Mouse (Mus musculus) brain, adult 2 months (tissue): ENCODE measurements around the gene Sipa1l1.

Experiments used
- DNase-seq: peaks from one replicate; pipeline ENCODE4 v3.0.0; 2011; ENCODE audit warnings: low read depth, low spot score

Sipa1l1 gene

GRCm38 (mm10) chr12:82168820-82169533 is at the start of gene Sipa1l1:
Gene Sipa1l1 (plus strand): TSS chr12:82169320.
- peak; percentile 99 for DNase-seq

DNA sequence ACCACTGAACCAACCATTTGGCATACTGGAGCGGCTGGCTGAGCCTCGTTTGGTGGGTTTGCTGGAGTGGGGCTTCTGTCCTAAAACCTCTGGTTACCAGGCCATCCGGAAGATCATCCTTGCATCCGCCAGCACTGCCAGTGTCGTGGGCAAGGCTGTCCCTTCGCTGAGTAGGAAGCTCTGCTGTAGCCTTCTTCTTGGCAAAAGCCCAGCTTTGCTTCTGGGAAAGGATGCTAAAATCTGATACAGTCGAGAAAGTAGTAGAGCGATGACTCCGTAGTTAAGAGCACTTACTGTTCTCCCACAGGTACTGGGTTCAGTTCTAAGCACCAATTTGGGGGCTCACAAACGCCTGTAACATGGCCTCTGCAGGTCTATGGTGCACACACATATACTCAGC is 47.2 kb upstream of the Sipa1l1 start:
- peak; percentile 76 for DNase-seq

DNA sequence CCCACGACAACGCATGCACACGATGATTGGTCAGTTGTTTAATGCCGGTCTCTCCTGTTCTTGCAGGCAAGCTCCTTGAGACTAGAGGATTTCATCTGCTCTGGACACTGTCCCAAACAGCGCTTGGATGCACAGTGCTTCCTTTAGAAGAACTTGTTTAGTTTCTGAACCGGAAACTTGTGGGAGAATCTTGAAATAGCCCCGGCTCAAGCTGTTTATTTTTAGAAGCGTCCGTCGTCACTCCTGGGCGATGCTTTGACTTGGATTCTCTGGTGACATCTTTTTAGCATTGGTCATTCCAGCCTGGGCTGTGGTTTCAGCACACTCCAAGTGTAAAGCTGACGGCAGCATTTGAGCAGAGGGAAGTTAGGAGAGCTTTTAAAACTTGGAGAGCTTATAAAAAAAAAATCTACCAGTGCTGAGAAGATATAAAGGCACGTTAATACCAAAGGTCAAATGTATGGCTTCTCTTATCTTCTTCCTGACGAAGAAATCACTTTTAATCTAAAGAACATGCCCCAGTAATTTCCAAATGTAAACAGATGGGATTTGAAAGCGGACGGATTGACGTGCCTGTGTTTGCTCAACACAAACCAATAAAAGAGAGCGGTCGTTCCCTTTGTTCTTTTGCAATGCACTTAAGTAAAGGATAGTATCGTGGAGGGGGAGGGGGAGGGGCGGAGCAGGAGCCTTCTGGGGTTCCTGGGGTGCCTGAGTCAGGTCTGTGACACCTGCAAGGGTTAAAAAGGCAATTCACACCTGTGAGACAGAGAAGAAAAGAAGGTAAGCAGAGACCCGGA is 46.5 kb upstream of the Sipa1l1 start:
- peak; percentile 67 for DNase-seq

- no peak for DNase-seq
These were observed 42.3 kb upstream of the Sipa1l1 start for GRCm38 (mm10) chr12:82126796-82127195.

DNA sequence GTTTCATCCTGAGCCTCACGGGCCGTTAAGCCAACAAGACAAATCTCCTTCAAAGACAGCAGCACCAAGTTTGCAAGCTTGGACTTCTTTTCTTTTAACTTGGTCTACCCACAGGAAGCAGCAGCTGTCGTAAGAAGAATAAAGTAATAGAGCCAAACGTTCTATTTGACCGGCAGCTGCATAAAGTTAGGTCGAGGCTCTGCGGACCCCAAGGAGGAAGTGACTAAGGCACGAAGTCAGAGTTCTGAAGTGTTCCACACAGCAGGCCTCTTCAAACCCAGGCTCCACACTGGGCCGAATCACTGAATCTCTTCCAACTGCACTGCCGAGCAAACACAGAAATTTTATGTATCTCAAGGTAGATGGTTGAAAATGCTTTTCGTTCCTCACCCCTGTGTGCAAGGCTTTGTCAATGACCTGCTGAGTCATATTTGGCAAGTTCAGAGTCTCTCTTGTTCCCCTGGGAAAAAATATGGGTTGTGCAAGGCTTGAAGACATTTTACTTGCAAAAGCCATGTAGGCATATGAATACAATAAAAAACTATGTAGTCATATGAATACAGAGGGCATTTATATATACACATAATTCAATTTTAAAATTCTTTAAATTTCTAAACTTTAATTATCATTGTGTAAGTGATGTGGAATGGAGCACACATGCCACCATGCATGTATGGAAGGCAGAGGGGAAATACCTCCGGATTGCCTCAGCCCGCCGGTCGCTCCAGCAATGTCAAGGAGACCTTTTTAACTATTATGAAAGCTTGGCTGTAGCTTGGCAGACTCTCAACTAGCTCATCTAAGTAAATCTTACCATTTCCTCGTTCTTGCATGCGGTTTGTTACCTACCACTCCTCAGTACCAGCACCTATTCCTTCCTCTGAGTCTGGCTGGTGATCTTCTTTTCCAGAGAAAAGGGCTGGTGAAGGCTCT is 29.6 kb upstream of the Sipa1l1 start:
- DNase-seq: no peak

DNA sequence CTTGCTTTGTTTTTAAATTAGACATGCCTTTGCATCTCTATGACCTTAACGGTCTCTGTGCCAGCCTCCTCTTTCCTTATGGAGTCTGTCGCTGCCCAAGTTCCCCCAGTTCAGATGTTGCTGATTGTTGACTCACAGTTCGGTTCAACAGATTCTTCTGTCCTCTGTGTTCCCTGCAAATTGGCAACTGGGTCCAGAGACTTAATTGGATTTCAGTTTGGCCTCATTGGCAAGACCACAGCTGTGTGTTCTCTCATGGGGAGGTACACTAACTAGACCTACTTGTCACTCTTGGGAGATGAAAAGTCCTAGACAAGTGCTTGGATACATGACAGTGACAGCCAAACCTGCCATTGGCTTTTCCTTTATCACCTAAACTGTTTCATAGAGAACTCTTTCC is 25.7 kb upstream of the Sipa1l1 start:
- DNase-seq: no peak

DNA sequence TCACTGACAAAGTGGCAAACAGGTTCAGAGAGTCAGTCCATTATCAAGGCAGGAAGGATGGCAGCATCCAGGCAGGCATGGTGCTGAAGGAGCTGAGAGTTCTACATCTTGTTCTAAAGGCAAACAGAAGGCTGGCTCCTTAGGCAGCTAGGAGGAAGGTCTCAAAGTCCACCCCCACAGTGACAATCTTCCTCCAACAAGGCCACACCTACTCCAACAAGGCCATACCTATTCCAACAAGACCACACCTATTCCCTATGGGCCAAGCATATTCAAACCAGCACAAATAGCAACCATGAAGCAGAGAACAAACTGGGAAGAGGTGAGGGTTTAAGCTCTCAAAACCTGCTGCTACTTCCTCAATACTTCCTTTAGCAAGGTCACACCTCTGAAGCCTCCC is 23.9 kb upstream of the Sipa1l1 start:
- no peak for DNase-seq

GRCm38 (mm10) chr12:82147021-82147693 is 22.0 kb upstream of the Sipa1l1 start:
- DNase-seq: no peak

DNA sequence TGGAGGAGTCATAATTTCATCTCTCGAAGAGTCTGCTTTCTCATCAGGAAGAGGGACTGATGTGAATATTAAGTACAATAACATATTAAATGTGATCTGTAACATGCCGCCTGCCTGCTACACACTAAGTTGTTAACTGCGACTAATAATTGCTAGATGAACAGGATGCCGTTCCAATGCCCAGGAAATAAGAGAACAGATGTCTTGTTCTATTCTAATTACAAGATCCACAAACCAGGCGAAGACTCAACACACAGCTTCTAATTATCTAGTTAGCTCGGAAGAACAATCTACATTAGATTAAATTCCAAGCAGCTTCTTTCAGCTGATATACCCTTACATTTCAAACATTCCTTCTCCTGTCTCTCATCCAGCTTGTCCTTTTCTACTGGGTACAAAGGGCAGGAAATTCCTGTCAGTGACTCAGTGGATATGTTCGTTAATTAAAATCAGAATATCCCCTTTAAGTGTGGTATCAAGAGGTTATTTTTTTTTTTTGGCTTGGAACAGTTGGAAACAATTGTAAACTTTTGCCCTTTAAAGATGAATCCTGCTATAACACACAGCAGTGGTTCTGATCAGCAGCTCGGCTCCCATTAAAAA is 20.7 kb upstream of the Sipa1l1 start:
- DNase-seq: peak; percentile 44

DNA sequence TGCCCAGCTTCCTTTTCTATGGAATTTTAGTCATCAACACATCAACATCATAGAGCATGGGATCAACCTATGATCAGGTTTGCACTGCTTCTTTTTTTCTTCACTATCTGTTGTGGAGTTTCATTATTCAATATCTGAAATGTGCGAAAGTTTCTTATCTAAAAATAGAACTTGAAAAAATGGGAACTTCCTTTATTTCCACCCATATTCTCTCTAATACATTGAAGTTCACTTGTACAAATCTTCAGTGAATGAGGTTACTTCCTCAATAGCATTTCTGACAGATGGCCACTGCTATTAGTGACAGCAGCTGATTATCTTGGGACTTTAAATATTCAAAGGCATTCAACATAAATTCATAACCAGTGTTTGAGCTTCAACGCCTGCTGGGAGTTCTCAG is 18.1 kb upstream of the Sipa1l1 start:
- no peak for DNase-seq

DNA sequence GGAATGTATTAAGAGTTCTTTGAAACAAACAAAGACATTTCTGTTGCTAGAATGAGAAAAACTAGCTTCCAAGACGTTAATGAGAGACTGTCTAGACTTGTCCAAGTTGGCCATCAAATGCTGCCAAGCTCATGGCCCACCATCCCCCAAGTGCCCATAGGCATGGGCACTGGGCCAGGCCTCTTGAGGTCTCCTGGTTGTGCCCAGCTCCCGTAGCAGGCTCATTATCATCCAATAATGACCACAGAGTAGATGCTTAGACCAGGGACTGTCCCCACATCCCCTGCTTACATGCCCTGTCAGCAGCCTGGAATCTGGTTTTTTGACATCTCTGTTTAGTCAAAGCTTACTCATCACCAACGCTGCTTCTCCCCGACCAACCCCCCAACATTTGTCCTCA is 14.6 kb upstream of the Sipa1l1 start:
- DNase-seq: no peak

DNA sequence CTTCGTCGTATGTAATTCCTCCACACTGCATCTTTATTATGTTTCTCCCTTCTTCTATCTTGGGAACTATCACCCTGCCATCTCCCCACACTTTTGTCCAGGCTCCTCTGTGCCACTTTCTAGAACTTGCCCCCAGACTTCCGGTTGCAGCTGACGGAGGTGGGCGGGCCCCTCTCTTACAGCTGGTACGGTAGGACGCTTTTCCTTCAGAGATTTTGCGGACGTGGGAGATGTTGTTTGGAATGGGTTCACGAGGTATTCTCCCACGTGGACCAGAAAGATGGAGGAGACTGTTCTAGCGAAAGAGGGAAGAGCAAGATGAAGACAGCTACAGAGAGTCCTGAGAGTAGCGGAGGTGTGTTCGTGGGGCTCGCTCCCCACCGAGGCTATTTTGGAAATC is 10.6 kb upstream of the Sipa1l1 start:
- peak; percentile 67 for DNase-seq

- no peak for DNase-seq
These were observed 9.7 kb upstream of the Sipa1l1 start for GRCm38 (mm10) chr12:82159372-82159771.

DNA sequence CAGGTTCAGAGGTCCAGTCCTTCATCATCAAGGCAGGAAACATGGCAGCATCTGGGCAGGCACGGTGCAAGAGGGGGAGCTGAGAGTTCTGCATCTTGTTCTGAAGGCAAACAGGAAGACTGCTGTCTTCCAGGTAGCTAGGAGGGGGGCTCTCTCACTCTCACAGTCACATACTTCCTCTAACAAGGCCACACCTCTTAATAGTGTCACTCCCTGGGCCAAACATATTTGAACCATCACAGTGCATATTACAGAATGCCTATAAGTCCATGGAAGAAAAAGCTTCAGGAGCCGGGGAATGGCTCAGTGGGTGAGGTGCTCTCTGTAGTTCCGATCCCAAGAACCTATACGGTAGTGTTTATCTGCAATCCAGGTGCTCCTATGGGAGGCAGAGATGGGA is 3.5 kb upstream of the Sipa1l1 start:
- no peak for DNase-seq

- no peak for DNase-seq
These were observed 3.0 kb upstream of the Sipa1l1 start for GRCm38 (mm10) chr12:82166101-82166571.

GRCm38 (mm10) chr12:82169571-82170431 is 681 bp downstream of the Sipa1l1 start:
- peak; percentile 80 for DNase-seq

DNA sequence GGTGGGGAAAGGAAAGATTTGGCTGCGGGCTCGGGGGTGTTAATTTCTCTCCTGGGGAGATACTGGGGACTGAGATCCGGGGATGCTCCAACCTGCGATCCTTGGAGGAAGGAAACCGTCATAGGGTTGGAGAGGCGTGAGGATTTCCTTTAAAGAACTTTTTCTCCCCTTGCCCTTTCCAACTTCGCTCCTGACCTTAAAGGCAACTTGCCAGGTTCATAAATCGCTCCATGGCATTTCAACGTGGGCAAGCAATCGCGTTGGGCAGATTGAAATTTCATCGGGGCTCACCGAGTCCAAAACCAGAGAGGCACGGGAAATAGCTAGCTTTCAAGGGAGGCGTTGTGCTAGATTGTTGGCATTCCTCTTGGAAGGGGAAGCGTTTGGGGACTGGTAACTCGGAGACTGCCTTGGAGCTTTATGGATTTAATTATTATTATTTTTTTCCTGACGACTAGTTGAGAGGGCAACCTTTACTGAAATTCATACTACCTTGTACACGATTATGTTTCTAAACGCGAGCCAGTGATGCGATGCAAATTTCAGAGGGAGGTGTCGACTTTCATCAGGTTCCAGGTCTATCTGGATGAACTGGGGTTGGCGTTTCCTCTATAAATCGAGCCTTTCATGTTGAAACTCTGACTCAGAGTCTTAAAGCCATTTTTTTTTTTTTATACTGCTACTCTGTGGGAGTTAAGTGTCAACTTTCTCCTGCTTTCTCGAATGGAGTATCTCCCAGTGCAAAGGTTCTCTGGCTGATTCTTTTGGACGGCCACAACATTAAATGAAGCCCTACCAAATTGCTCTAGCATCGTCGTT is 1.6 kb downstream of the Sipa1l1 start:
- DNase-seq: peak; percentile 62

DNA sequence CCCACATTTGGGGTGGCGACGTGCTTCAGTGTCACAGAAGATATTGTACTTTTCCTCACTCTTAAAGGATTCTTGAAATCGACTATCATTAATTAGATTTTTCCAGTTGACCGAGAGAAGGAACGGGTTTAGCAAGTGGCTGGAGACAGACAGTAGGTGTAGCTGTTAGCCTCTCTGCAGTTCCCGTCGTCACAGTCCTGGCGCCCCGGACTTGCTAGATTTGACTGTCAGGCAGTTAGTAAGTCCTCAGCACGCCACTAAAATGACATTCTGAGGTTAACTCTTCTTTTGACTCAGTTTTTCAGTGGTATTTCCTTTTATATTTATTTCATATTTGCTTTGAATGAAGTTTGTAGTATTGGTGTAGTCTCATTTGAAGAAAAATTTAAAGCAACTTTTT is 2.5 kb downstream of the Sipa1l1 start:
- peak; percentile 84 for DNase-seq

GRCm38 (mm10) chr12:82173623-82174022 is 4.5 kb downstream of the Sipa1l1 start:
- DNase-seq: no peak
